Mouse (Mus musculus): ENCODE measurements around the gene Ptprcap. TPM values are rescaled to one million over a fixed set of nuclear protein-coding genes. Genes with fewer than 3 reads are reported as not detected.
A peak's percentile ranks its signal among the peaks of the same experiment; 100 is the strongest.
"Not testable (repeated sequence)": the region's sequence is repeated elsewhere in the genome, so short reads cannot be mapped to it uniquely, and the experiment has no call there.

The Ptprcap gene
- polyA plus RNA-seq, 1 experiment from 2014 or later: 0.65 TPM

- Histone ChIP-seq H3K27me3 (no peaks in the 10 kb centered on the region), H3K4me2 (no peak overlapping the region), H3K9ac (no peak overlapping the region), H3K9me3 (replicated peaks) (no peaks in the 10 kb centered on the region), H3K36me3 (ENCODE audit: poor library complexity, severe bottlenecking) (peaks cover 48% of the 10 kb centered on the region), H3K4me3 (no peak overlapping the region), H3K4me1 (peaks cover 10% of the 10 kb centered on the region), H3K27ac (no peak overlapping the region)
- ATAC-seq: no peak
- WGBS: 92% methylated on average over 2 of the region's 2 CpGs
These were observed 35.1 kb upstream of the Ptprcap start for GRCm38 (mm10) chr19:4118350-4118749.

DNA sequence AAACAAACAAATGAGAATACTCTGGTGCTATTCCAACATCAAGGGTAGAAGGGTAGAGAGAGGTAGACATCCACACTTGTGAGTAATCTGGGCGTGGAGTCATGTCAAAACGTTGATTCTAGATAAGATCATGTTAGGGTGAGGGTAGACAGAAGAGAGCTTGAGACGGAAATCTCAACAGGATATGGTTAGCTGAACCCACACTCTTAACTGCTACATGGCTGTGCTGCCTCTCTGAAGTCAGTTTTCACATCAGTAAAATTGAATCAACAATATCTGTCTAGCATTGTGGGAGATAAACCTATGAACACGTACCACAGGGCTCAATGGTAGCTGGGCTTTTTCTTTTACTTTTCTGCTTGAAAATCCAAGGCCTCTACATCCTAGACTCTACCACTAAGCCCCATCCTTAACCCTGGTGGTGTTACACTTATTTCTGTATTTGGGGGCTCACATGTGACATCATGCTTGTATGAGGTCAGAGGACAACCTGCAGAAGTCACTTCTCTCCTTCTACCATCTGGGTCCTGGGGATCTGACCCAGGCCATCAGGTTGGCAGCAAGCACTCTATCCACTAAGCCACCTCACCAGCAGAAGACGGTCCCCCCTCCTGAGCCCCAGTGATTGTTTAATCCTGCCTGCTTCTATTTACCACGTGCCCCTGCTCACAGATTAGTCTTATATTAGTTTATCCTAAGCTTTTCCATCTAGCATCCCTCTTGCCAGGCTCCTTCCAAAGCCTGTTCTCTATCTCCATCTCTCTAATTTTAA, 33.5 kb upstream of the Ptprcap start:
- H3K4me3 ChIP-seq: no peak overlapping the region
- no peak overlapping the region for H3K27ac ChIP-seq
- H3K9ac ChIP-seq: no peak overlapping the region
- peak overlapping the region; percentile 59 for H3K4me2 ChIP-seq
- no peak for ATAC-seq
- peaks cover 32% of the 10 kb centered on the region for H3K36me3 ChIP-seq (ENCODE audit: poor library complexity, severe bottlenecking)
- H3K27me3 ChIP-seq: no peaks in the 10 kb centered on the region
- H3K4me1 ChIP-seq: peaks cover 10% of the 10 kb centered on the region
- 91% methylated on average over 6 of the region's 6 CpGs for WGBS
- no peaks in the 10 kb centered on the region for H3K9me3 ChIP-seq (replicated peaks)

- H3K4me1 ChIP-seq: peaks cover 14% of the 10 kb centered on the region
- 94% methylated on average over 2 of the region's 2 CpGs for WGBS
- H3K4me2 ChIP-seq: peak overlapping the region; percentile 59
- H3K4me3 ChIP-seq: peak overlapping the region; percentile 48; the same call in 1 of the 2 replicates
- H3K27me3 ChIP-seq: no peaks in the 10 kb centered on the region
- H3K36me3 ChIP-seq (ENCODE audit: poor library complexity, severe bottlenecking): peaks cover 26% of the 10 kb centered on the region
- no peaks in the 10 kb centered on the region for H3K9me3 ChIP-seq (replicated peaks)
- no peak overlapping the region for H3K27ac ChIP-seq
- no peak overlapping the region for H3K9ac ChIP-seq
- ATAC-seq: no peak
These were observed 32.9 kb upstream of the Ptprcap start for GRCm38 (mm10) chr19:4120496-4120895.

DNA sequence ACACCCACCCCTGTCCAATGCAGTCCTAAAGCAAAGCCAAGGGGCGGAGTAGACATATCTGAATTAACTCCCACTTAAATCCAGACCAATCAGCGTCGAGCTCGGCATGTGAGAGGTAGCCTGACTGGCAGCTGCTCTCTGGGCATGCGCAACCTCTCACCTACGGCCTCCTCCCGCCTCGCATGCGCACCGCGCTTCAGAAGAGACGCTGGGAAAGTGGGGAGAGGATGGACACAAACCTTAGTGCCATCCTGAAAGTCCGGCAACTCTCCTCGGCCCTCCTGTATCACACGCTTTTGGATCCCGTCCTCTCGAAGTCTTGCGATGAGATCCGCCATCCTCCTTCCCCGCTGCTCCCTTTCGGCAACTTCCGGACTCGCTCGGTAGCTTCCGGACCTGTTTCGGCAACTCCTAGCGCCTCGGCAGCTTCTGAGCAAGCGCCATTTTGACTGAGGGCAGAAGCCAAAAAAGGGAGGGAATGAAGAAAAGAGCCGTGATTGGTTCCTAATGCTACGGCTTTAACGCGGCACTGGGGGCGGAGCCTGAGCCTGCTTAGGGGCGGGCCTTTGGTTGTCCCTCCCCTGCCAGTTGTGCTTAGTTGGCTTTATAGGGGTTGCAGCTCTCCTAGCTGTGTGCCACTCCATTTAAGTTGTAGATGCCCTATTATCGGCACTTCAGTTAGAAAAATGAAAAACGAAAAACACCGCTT, 32.2 kb upstream of the Ptprcap start:
- ATAC-seq: peak; percentile 85
- peak overlapping the region; percentile 48 for H3K4me3 ChIP-seq
- peak overlapping the region; percentile 83 for H3K27ac ChIP-seq
- H3K9me3 ChIP-seq (replicated peaks): no peaks in the 10 kb centered on the region
- H3K4me2 ChIP-seq: peak overlapping the region; percentile 59
- 4% methylated on average over 38 of the region's 38 CpGs for WGBS
- peaks cover 14% of the 10 kb centered on the region for H3K4me1 ChIP-seq
- peak overlapping the region; percentile 66 for H3K9ac ChIP-seq
- H3K36me3 ChIP-seq (ENCODE audit: poor library complexity, severe bottlenecking): peaks cover 19% of the 10 kb centered on the region
- H3K27me3 ChIP-seq: no peaks in the 10 kb centered on the region

DNA sequence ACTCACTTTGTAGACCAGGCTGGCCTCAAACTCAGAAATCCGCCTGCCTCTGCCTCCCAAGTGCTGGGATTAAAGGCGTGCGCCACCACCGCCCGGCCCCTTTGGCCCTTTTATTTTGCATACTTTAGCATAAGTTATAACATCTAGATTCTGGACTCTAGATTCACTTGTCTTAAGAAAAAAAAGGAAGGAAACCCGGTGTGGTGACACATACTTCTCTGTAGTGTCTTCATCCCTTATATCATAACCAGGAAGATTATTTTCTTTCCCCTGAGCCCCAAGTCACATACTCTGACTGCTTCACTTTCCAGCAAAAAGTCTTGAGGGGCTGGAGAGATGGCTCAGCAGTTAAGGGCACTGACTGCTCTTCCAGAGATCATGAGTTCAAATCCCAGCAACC, 31.5 kb upstream of the Ptprcap start:
- H3K36me3 ChIP-seq (ENCODE audit: poor library complexity, severe bottlenecking): peaks cover 13% of the 10 kb centered on the region
- H3K27me3 ChIP-seq; H3K4me3 ChIP-seq; ATAC-seq; H3K9me3 ChIP-seq (replicated peaks); H3K27ac ChIP-seq; H3K9ac ChIP-seq: not testable (repeated sequence)
- H3K4me1 ChIP-seq: peaks cover 20% of the 10 kb centered on the region
- WGBS: 63% methylated on average over 6 of the region's 6 CpGs
- peak overlapping the region; percentile 59; the same call in 1 of the 2 replicates for H3K4me2 ChIP-seq

DNA sequence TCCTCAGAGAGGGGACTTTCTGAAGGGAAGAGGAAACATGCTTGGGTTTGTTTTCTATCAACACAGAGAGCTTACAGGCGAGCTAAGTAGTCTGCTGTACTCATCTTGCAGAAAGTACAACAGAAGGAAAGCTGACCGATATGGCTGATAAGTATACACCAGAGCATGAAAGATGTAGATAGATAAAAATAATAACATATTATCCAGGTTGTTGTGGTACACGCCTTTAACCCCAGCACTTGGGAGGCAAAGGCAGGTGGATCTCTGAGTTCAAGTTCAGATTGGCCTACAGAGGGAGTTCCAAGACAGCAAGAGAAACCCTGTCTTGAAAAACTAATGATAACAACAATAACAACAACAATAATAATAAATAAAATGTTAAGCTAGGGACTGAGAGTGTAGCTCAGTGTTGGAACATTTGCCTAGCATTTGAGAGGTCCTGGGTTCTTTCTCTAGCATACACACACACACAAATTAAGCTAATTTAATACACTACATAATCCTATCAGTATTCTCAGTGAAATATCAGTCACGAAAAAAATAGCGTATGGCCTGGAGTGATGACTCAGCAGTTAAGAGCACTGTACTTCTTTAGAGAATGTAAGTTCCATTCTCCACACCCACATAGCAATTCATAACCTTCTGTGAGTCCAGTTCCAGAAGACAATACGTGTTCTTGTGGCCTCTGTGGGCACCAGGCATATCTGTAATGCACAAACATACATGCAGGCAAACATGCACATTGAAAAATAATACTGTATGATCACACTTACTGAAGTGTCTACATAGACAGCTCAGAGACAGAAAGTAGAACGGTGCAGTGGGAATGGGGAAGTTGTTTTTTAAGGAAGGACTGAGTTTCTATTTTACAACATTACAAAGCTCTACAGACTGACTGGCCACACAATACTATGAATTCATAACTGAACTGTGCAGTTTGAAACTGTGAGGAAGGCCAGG, 30.7 kb upstream of the Ptprcap start:
- ATAC-seq: no peak
- Histone ChIP-seq H3K9me3 (replicated peaks) (no peaks in the 10 kb centered on the region), H3K4me1 (peaks cover 28% of the 10 kb centered on the region), H3K9ac (no peak overlapping the region), H3K4me3 (no peak overlapping the region), H3K4me2 (no peak overlapping the region), H3K36me3 (ENCODE audit: poor library complexity, severe bottlenecking) (peaks cover 10% of the 10 kb centered on the region), H3K27me3 (no peaks in the 10 kb centered on the region), H3K27ac (no peak overlapping the region)
- WGBS: 85% methylated on average over 7 of the region's 7 CpGs

DNA sequence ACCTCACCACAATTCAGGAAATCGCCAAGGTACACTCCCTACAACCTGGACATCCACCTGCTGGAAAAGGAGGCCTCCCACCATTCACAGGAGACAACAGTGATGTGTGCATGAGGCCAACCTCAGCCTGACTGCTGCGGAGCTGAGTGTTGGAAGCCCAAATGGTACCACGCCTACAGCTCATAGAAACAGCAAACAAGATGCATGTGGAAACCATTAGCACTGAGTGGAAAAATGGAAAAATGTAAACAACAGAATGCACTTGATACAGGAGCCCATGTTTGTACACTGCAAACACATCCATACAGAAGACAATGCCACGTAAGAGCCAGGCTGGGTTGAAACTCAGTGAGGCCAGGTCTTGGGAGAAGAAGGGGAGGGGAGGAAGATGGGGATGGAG, 29.0 kb upstream of the Ptprcap start:
- whole genome bisulfite sequencing: 90% methylated on average over 4 of the region's 4 CpGs
- H3K4me2 ChIP-seq: no peak overlapping the region
- no peak overlapping the region for H3K9ac ChIP-seq
- H3K4me3 ChIP-seq: no peak overlapping the region
- ATAC-seq: no peak
- H3K4me1 ChIP-seq: peaks cover 29% of the 10 kb centered on the region
- no peaks in the 10 kb centered on the region for H3K9me3 ChIP-seq (replicated peaks)
- H3K36me3 ChIP-seq (ENCODE audit: poor library complexity, severe bottlenecking): peaks cover 22% of the 10 kb centered on the region
- no peaks in the 10 kb centered on the region for H3K27me3 ChIP-seq
- no peak overlapping the region for H3K27ac ChIP-seq

- Histone ChIP-seq H3K36me3 (ENCODE audit: poor library complexity, severe bottlenecking) (peaks cover 30% of the 10 kb centered on the region), H3K4me2 (peak overlapping the region; percentile 77), H3K9ac (peak overlapping the region; percentile 35), H3K4me1 (peaks cover 26% of the 10 kb centered on the region), H3K4me3 (peak overlapping the region; percentile 72)
- not testable (repeated sequence) for H3K27me3 ChIP-seq; H3K9me3 ChIP-seq (replicated peaks); H3K27ac ChIP-seq
- 33% methylated on average over 1 of the region's 4 CpGs for WGBS
- peak; percentile 20; the same call in 1 of the 2 replicates for ATAC-seq
These were observed 28.1 kb upstream of the Ptprcap start for GRCm38 (mm10) chr19:4125268-4125667.

- H3K27me3 ChIP-seq: no peaks in the 10 kb centered on the region
- H3K27ac ChIP-seq: 0 out of 2 replicates have a peak within 1 kb of the TSS, but pooled peaks have one; percentile 35
- peaks cover 36% of the 10 kb centered on the region for H3K36me3 ChIP-seq (ENCODE audit: poor library complexity, severe bottlenecking)
- H3K9ac ChIP-seq: peak within 1 kb of the TSS; percentile 87
- H3K4me3 ChIP-seq: peak within 1 kb of the TSS; percentile 72
- no peaks in the 10 kb centered on the region for H3K9me3 ChIP-seq (replicated peaks)
- ATAC-seq: peak; percentile 94
- under 1% methylated on average over 57 of the region's 64 CpGs for WGBS
- peaks cover 18% of the 10 kb centered on the region for H3K4me1 ChIP-seq
- H3K4me2 ChIP-seq: peak within 1 kb of the TSS; percentile 77
These were observed 27.4 kb upstream of the Ptprcap start, which contains the start of gene Aip for GRCm38 (mm10) chr19:4125741-4126696. Aip (minus strand) TSS chr19:4125858.

- Histone ChIP-seq H3K36me3 (ENCODE audit: poor library complexity, severe bottlenecking) (peaks cover 45% of the 10 kb centered on the region), H3K4me1 (peaks cover 18% of the 10 kb centered on the region), H3K9me3 (replicated peaks) (no peaks in the 10 kb centered on the region), H3K27me3 (no peaks in the 10 kb centered on the region), H3K9ac (peak overlapping the region; percentile 87), H3K4me2 (peak overlapping the region; percentile 77), H3K4me3 (peak overlapping the region; percentile 72), H3K27ac (no peak overlapping the region)
- ATAC-seq: no peak
- 77% methylated on average over 7 of the region's 7 CpGs for WGBS
These were observed 26.5 kb upstream of the Ptprcap start for GRCm38 (mm10) chr19:4126759-4127495.

Data from forebrain, embryonic 13.5 days (tissue).